Mouse (Mus musculus) brain, embryonic 14.5 days (tissue): Measurements from ENCODE around the gene Mbip.

Source experiments
- CTCF ChIP-seq: fragments of 200-500 bp; IDR thresholded peaks from 2 replicates; pipeline ENCODE4 v1.5.1; 2012; ENCODE audit warnings: inconsistent platforms, mild to moderate bottlenecking, moderate library complexity, borderline replicate concordance; ENCODE audit not compliant: insufficient read depth, insufficient read length; ENCODE audit errors: extremely low read depth
- POLR2A ChIP-seq: fragments of 200-500 bp; IDR thresholded peaks from 2 replicates; pipeline ENCODE4 v1.6.1; 2012; ENCODE audit warnings: mild to moderate bottlenecking, inconsistent platforms, borderline replicate concordance; ENCODE audit not compliant: poor library complexity, insufficient read depth, insufficient read length, severe bottlenecking; ENCODE audit errors: extremely low read depth

GRCm38 (mm10) chr12:56298919-56299318 lies 46.8 kb downstream of the Mbip start:
- TF ChIP-seq CTCF (no peak), POLR2A (no peak)
